Mouse (Mus musculus): Measurements from ENCODE around the gene Clstn2. TPM values are rescaled to one million over a fixed set of nuclear protein-coding genes. Genes with fewer than 3 reads are reported as not detected.

Gene Clstn2
- polyA plus RNA-seq, 1 experiment: 37.9 TPM

DNA sequence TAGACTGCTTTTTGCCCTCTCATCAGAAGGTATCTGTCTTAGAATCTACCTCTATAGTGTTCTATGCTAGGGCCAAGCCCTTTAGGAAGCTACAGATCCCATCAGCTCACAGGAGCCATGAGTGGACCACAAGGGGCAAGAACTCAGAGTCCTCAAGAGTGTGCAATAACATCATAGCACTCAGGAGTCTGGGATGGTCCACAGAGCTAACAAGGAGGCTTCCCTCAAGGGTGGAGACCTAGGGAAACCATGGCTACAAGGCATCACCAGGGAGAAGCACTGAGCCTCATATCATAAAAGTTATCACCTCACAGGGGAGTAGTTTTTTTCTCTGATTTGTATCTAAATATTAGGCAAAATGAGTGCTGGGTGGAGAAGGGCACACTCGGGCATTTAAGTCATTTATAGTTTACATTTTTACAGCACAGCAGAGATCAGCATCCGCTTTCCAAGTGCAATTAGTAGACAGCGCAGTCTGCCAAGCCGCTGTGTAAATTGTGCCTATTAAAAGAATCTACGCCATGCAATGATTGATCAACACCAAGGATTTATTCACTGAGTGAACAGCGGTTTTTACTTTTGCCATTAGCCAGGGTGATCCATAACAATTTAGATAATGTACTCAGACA lies 82.5 kb downstream of the Clstn2 start:
- TF ChIP-seq POLR2A (IDR thresholded peaks at IDR 0.05; ENCODE audit: borderline replicate concordance, insufficient read depth, low read length): no peak
- TF ChIP-seq CTCF (IDR thresholded peaks at IDR 0.05; ENCODE audit: borderline replicate concordance, insufficient read depth, low read depth, low read length): no peak
- no peaks in the 10 kb centered on the region for H3K27me3 ChIP-seq (ENCODE audit: control insufficient read depth, insufficient read depth, low read length)
- H3K27ac ChIP-seq (ENCODE audit: insufficient read depth, low read length): no peak overlapping the region
- H3K4me3 ChIP-seq (replicated peaks; ENCODE audit: insufficient read depth, low read depth, low read length): no peak overlapping the region
- no peaks in the 10 kb centered on the region; the same call in 1 of the 2 replicates for H3K4me1 ChIP-seq (ENCODE audit: control insufficient read depth, insufficient read depth, low read length)
- DNase-seq: no peak
- 87% methylated on average over 6 of the region's 6 CpGs for WGBS

DNA sequence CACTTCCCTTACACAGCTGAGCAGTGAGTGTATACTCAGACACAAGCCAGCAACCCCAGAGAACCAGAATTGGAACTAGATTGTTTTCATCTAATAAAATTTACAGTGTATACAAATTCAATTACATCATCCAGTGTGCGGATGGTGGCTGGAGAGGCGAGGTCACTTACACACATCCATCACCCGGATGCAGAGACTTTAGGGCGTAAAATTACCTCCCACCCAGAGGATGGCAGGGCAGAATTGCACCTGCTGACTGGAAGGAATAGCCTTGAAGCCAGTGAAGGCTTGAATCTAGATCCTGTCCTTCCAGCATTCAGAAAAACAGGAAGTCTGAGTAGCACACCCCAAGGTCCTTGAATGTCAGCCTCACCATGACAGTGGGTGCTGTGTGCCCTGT lies 113.7 kb downstream of the Clstn2 start:
- 87% methylated on average over 4 of the region's 4 CpGs for WGBS
- DNase-seq: no peak
- Histone ChIP-seq H3K4me3 (replicated peaks; ENCODE audit: insufficient read depth, low read depth, low read length) (no peak overlapping the region), H3K27me3 (ENCODE audit: control insufficient read depth, insufficient read depth, low read length) (no peaks in the 10 kb centered on the region), H3K4me1 (ENCODE audit: control insufficient read depth, insufficient read depth, low read length) (no peaks in the 10 kb centered on the region), H3K27ac (ENCODE audit: insufficient read depth, low read length) (no peak overlapping the region)
- TF ChIP-seq CTCF (IDR thresholded peaks at IDR 0.05; ENCODE audit: borderline replicate concordance, insufficient read depth, low read depth, low read length) (no peak), POLR2A (IDR thresholded peaks at IDR 0.05; ENCODE audit: borderline replicate concordance, insufficient read depth, low read length) (no peak)

DNA sequence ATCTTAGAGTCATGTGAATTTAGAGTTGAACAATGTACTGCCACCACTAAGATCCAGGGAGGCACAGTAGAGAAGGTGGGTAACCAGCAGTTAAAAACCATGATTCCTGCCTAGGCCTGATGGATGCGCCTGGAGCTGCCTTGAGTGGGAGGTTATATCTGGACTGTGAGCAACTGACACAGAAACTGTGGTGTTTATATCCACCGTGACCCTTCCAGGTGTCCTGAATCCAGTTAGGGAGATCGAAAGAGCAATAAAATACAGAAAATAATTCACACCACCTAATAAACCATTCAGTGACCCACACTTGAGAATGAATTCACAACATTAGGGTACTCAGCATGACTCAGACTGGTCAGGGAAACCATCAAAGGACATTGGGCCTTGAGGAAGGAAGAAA lies 141.6 kb downstream of the Clstn2 start:
- H3K27ac ChIP-seq (ENCODE audit: insufficient read depth, low read length): no peak overlapping the region
- whole genome bisulfite sequencing: 94% methylated on average over 3 of the region's 3 CpGs
- H3K4me1 ChIP-seq (ENCODE audit: control insufficient read depth, insufficient read depth, low read length): no peaks in the 10 kb centered on the region
- H3K4me3 ChIP-seq (replicated peaks; ENCODE audit: insufficient read depth, low read depth, low read length): no peak overlapping the region
- no peak for DNase-seq
- no peaks in the 10 kb centered on the region; the same call in 1 of the 2 replicates for H3K27me3 ChIP-seq (ENCODE audit: control insufficient read depth, insufficient read depth, low read length)
- TF ChIP-seq CTCF (IDR thresholded peaks at IDR 0.05; ENCODE audit: borderline replicate concordance, insufficient read depth, low read depth, low read length): no peak
- TF ChIP-seq POLR2A (IDR thresholded peaks at IDR 0.05; ENCODE audit: borderline replicate concordance, insufficient read depth, low read length): no peak

GRCm38 (mm10) chr9:97883336-97883735 lies 149.6 kb downstream of the Clstn2 start:
- no peak overlapping the region for H3K27ac ChIP-seq (ENCODE audit: insufficient read depth, low read length)
- TF ChIP-seq POLR2A (IDR thresholded peaks at IDR 0.05; ENCODE audit: borderline replicate concordance, insufficient read depth, low read length) (no peak), CTCF (IDR thresholded peaks at IDR 0.05; ENCODE audit: borderline replicate concordance, insufficient read depth, low read depth, low read length) (no peak)
- no peaks in the 10 kb centered on the region for H3K4me1 ChIP-seq (ENCODE audit: control insufficient read depth, insufficient read depth, low read length)
- H3K4me3 ChIP-seq (replicated peaks; ENCODE audit: insufficient read depth, low read depth, low read length): no peak overlapping the region
- no peaks in the 10 kb centered on the region; the same call in 1 of the 2 replicates for H3K27me3 ChIP-seq (ENCODE audit: control insufficient read depth, insufficient read depth, low read length)
- WGBS: 89% methylated on average over 3 of the region's 3 CpGs
- no peak for DNase-seq

DNA sequence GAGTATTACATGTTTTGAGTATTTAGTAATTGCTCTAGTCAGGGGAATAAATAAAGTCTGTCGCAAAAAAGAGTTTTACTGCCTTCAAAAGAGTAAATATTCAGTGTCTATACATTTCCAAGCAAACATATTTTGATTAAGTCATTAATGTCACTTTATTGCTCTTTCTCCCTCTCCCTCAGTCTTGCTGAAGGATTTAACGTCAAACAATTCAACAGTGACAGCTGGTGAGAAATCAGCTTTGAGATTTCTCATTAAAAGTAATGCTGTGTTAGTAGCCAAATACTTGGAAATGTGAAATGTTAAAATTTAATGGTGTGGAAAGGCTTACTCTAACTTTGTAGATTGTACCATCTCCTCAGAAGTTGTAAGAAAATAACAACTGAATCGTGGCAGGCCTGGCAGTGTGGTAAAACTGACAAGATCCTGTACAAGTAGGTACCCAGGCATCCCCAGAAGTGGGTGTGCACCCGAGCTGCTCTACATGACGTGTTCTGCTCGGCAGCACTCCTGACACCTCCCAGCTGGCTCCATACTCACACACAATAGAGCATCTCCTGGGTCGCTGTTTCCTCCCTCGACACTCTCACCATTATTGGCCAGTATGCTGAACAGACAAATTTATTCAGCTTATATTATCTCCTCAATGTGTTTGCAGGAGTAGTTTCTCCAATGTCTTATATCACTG lies 165.8 kb downstream of the Clstn2 start:
- no peak for DNase-seq

GRCm38 (mm10) chr9:97852859-97853258 lies 180.1 kb downstream of the Clstn2 start:
- Histone ChIP-seq H3K27me3 (ENCODE audit: control insufficient read depth, insufficient read depth, low read length) (no peaks in the 10 kb centered on the region), H3K27ac (ENCODE audit: insufficient read depth, low read length) (no peak overlapping the region), H3K4me1 (ENCODE audit: control insufficient read depth, insufficient read depth, low read length) (no peaks in the 10 kb centered on the region), H3K4me3 (replicated peaks; ENCODE audit: insufficient read depth, low read depth, low read length) (no peak overlapping the region)
- DNase-seq: no peak
- no peak for TF ChIP-seq CTCF (IDR thresholded peaks at IDR 0.05; ENCODE audit: borderline replicate concordance, insufficient read depth, low read depth, low read length)

More for the DNA sequence above, 165.8 kb downstream of the Clstn2 start:
- Histone ChIP-seq H3K27ac (ENCODE audit: insufficient read depth, low read length) (no peak overlapping the region), H3K4me1 (ENCODE audit: control insufficient read depth, insufficient read depth, low read length) (no peaks in the 10 kb centered on the region), H3K27me3 (ENCODE audit: control insufficient read depth, insufficient read depth, low read length) (no peaks in the 10 kb centered on the region), H3K4me3 (replicated peaks; ENCODE audit: insufficient read depth, low read depth, low read length) (no peak overlapping the region)
- WGBS: 42% methylated on average over 8 of the region's 8 CpGs
- no peak for TF ChIP-seq CTCF (IDR thresholded peaks at IDR 0.05; ENCODE audit: borderline replicate concordance, insufficient read depth, low read depth, low read length)
- TF ChIP-seq POLR2A (IDR thresholded peaks at IDR 0.05; ENCODE audit: borderline replicate concordance, insufficient read depth, low read length): no peak

- H3K27me3 ChIP-seq (ENCODE audit: control insufficient read depth, insufficient read depth, low read length): no peaks in the 10 kb centered on the region; the same call in 1 of the 2 replicates
- no peak overlapping the region for H3K27ac ChIP-seq (ENCODE audit: insufficient read depth, low read length)
- H3K4me1 ChIP-seq (ENCODE audit: control insufficient read depth, insufficient read depth, low read length): no peaks in the 10 kb centered on the region
- H3K4me3 ChIP-seq (replicated peaks; ENCODE audit: insufficient read depth, low read depth, low read length): no peak overlapping the region
- no peak for DNase-seq
- WGBS: 67% methylated on average over 12 of the region's 12 CpGs
- TF ChIP-seq POLR2A (IDR thresholded peaks at IDR 0.05; ENCODE audit: borderline replicate concordance, insufficient read depth, low read length) (no peak), CTCF (IDR thresholded peaks at IDR 0.05; ENCODE audit: borderline replicate concordance, insufficient read depth, low read depth, low read length) (no peak)
Observed at GRCm38 (mm10) chr9:97847873-97848838, 184.8 kb downstream of the Clstn2 start.

Measured in cerebellum, adult 2 months (tissue).